Mouse (Mus musculus) erythroblast, embryonic 14.5 days (primary cell): Measurements from ENCODE around the gene Cyp2c23. TPM values are rescaled to one million over a fixed set of nuclear protein-coding genes. Genes with fewer than 3 reads are reported as not detected.

ENCODE experiments used
- H3K27me3 ChIP-seq: 2 replicates; pipeline ENCODE4 v1.6.1; 2012; ENCODE audit warnings: inconsistent platforms; ENCODE audit not compliant: control insufficient read depth
- H3K36me3 ChIP-seq: 2 replicates; pipeline ENCODE4 v1.6.1; 2012; ENCODE audit warnings: mild to moderate bottlenecking, inconsistent platforms; ENCODE audit not compliant: control insufficient read depth
- H3K4me1 ChIP-seq: 2 replicates; pipeline ENCODE4 v1.6.1; 2012; ENCODE audit warnings: inconsistent platforms; ENCODE audit not compliant: control insufficient read depth
- H3K4me3 ChIP-seq: replicated peaks from 2 replicates; pipeline ENCODE3; 2012; ENCODE audit warnings: moderate library complexity, mild to moderate bottlenecking, inconsistent platforms
- H3K9me3 ChIP-seq: 2 replicates; pipeline ENCODE4 v1.6.1; 2012; ENCODE audit warnings: low read length, inconsistent platforms, mixed read lengths; ENCODE audit not compliant: control insufficient read depth
- GATA1 ChIP-seq: IDR thresholded peaks from 2 replicates; pipeline ENCODE4 v1.6.1; 2012; ENCODE audit warnings: low read length, inconsistent platforms, mixed read lengths
- TAL1 ChIP-seq: IDR thresholded peaks from 3 replicates; pipeline ENCODE4 v1.6.1; 2012; ENCODE audit warnings: low read length, inconsistent platforms, mixed read lengths
- polyA plus RNA-seq: library from polyadenylated mRNA; stranded (reverse); fragments of >175 nt; gene quantifications from 2 replicates; pipeline ENCODE4 v1.2.3, GENCODE M21; 2012

Gene Cyp2c23
- polyA plus RNA-seq, result 0.06 TPM in 1 of 2 replicates, not detected in the other

DNA sequence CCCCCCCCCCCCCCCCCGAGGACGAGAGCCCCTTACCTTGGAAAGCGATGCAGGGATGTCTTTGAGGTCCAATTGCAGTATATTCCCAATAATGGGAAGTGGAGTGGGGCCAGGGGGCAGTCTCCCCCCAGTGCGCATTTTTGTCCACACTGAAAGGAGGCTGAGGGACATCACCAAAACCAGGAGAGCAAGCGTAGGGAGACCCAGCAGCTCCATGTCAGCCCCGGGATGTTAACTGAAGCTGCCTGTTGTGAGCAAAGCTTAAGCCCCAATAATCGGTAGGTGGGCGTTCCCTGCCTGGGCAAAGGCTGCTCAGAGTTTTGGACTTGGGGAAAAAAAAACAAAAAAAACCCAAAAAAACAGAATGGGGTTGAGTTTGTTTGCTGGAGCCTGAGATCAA lies at the start of gene Cyp2c23:
Gene Cyp2c23 (minus strand): TSS at position 237 of the 400 bp plus-strand sequence.
- H3K36me3 ChIP-seq, result peaks cover under 1% of the 10 kb centered on the region; the same call in 1 of the 2 replicates
- TF ChIP-seq GATA1 (no peak), TAL1 (no peak)
- H3K9me3 ChIP-seq, result no peaks in the 10 kb centered on the region
- no peaks in the 10 kb centered on the region for H3K4me1 ChIP-seq
- H3K27me3 ChIP-seq, result no peaks in the 10 kb centered on the region
- H3K4me3 ChIP-seq, result no peak within 1 kb of the TSS

DNA sequence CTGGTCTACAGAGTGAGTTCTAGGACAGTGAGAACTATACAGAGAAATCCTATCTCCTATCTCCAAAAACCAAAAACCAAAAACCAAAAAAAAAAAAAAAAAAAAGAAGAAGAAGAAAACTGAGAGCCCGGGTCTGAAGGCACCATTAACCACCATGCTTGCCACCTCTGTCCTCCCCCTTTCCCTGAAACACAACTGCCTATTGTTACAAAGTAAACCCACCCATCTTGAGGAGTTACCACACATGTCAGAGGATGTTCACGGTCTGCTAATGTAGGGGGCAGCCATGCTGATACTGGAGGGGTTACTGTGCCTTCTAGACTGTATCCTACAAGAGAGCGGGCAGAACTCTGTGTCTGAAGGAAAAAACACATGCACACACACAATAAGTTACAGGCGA lies 48.0 kb upstream of the Cyp2c23 start:
- peaks cover 80% of the 10 kb centered on the region for H3K36me3 ChIP-seq
- H3K4me1 ChIP-seq, result peaks cover 3% of the 10 kb centered on the region
- H3K4me3 ChIP-seq, result no peak overlapping the region
- TF ChIP-seq GATA1 (no peak), TAL1 (no peak)
- H3K9me3 ChIP-seq, result no peaks in the 10 kb centered on the region
- H3K27me3 ChIP-seq, result no peaks in the 10 kb centered on the region

GRCm38 (mm10) chr19:44076457-44076856 lies 47.4 kb upstream of the Cyp2c23 start:
- Histone ChIP-seq H3K27me3 (no peaks in the 10 kb centered on the region), H3K9me3 (no peaks in the 10 kb centered on the region), H3K4me3 (no peak overlapping the region), H3K4me1 (peaks cover 3% of the 10 kb centered on the region), H3K36me3 (peaks cover 76% of the 10 kb centered on the region)
- TF ChIP-seq GATA1, result no peak
- TF ChIP-seq TAL1, result no peak

DNA sequence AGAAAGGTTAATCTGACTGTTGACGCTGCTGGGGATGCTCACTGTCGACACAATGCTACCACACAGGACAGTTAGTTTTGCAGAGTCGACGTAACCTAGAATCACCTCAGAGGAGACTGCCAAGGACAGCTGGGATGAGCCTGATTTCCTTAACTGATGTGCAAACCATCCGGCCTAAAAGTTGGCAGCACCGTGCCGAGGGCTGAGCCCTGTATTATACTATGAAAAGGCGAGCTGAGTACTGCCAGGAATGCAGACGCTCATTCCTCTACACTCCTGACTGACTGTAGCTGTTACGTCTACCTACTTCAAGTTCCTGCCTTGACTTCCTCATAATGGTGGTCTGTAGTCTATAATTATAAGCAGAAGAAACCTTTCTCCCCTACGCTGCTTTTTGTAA lies 46.0 kb upstream of the Cyp2c23 start:
- TF ChIP-seq TAL1, result no peak
- TF ChIP-seq GATA1, result no peak
- no peaks in the 10 kb centered on the region for H3K9me3 ChIP-seq
- H3K4me3 ChIP-seq, result no peak overlapping the region
- H3K36me3 ChIP-seq, result peaks cover 74% of the 10 kb centered on the region
- H3K27me3 ChIP-seq, result no peaks in the 10 kb centered on the region
- peaks cover 9% of the 10 kb centered on the region for H3K4me1 ChIP-seq

GRCm38 (mm10) chr19:44071166-44071565 lies 42.2 kb upstream of the Cyp2c23 start:
- Histone ChIP-seq H3K36me3 (peaks cover 37% of the 10 kb centered on the region), H3K9me3 (no peaks in the 10 kb centered on the region), H3K4me3 (no peak overlapping the region), H3K27me3 (no peaks in the 10 kb centered on the region), H3K4me1 (peaks cover 23% of the 10 kb centered on the region)
- TF ChIP-seq GATA1, result no peak
- TF ChIP-seq TAL1, result no peak

DNA sequence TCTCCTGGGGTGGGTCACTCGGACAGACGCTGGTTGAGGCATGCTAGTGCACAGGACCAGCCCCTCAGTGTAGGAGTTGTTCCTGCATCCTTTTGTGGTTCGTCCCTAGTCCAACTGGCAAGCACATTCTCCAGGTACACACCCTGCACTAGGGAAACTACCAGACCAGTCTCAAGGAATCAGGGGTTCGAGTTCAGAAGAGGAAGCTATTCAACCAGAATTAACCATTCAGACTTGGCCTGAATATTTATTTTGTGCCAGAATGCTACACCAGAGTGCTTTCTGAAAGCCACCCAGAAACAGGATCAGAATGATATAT lies 40.9 kb upstream of the Cyp2c23 start:
- H3K4me1 ChIP-seq, result peaks cover 23% of the 10 kb centered on the region
- H3K4me3 ChIP-seq, result peak overlapping the region; percentile 75
- H3K27me3 ChIP-seq, result no peaks in the 10 kb centered on the region
- no peaks in the 10 kb centered on the region for H3K9me3 ChIP-seq
- peaks cover 24% of the 10 kb centered on the region for H3K36me3 ChIP-seq
- TF ChIP-seq GATA1 (no peak), TAL1 (no peak)

GRCm38 (mm10) chr19:44069121-44069913 lies 40.3 kb upstream of the Cyp2c23 start, which contains the start of gene Erlin1:
TSS of gene Erlin1 (minus strand) at chr19:44069785.
- Histone ChIP-seq H3K36me3 (peaks cover 21% of the 10 kb centered on the region), H3K27me3 (no peaks in the 10 kb centered on the region), H3K4me3 (peak within 1 kb of the TSS; percentile 75)

GRCm38 (mm10) chr19:44068232-44068631 lies 39.2 kb upstream of the Cyp2c23 start:
- TF ChIP-seq GATA1, result no peak
- no peak for TF ChIP-seq TAL1
- H3K4me3 ChIP-seq, result no peak overlapping the region
- peaks cover 14% of the 10 kb centered on the region for H3K36me3 ChIP-seq
- H3K27me3 ChIP-seq, result no peaks in the 10 kb centered on the region
- no peaks in the 10 kb centered on the region for H3K9me3 ChIP-seq
- peaks cover 23% of the 10 kb centered on the region for H3K4me1 ChIP-seq

More at GRCm38 (mm10) chr19:44069121-44069913, 40.3 kb upstream of the Cyp2c23 start, which contains the start of gene Erlin1:
- TF ChIP-seq TAL1 (no peak), GATA1 (no peak)
- no peaks in the 10 kb centered on the region for H3K9me3 ChIP-seq
- H3K4me1 ChIP-seq, result peaks cover 23% of the 10 kb centered on the region

GRCm38 (mm10) chr19:44067323-44068049 lies 38.5 kb upstream of the Cyp2c23 start:
- Histone ChIP-seq H3K4me1 (peaks cover 23% of the 10 kb centered on the region), H3K36me3 (peaks cover 8% of the 10 kb centered on the region), H3K9me3 (no peaks in the 10 kb centered on the region), H3K27me3 (no peaks in the 10 kb centered on the region), H3K4me3 (no peak overlapping the region)
- TF ChIP-seq TAL1 (no peak), GATA1 (no peak)
